Mouse (Mus musculus): ENCODE measurements at regions not wholly inside any gene's neighbourhood (a gene's known extent, or its start where the extent isn't known, plus 50 kb on each side); places are given as distances from the start of the nearest gene placed in this dataset.

DNA sequence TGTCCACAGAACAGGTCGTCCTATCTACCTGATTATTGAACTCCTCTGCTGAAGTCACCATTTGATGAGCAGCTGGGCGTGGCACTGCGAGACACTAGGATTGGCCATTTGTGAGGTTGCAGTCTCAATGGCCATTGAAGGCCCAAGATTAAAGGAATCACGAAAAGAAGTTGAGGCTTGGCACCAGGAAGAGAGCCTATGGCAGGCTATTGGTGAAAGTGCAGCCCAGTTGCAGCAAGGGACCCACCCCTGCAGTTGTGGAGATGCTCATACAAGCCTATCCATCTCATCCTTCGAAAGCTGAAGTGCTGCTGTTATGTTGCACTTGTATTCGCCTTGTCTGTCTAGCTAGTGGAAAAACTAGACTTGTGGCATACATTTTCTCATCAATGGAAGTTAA is 96.5 kb upstream of the Ccn6 start:
- no peak overlapping the region for H3K4me3 ChIP-seq (ENCODE audit: control insufficient read depth in 1 of 2, insufficient read depth in 1 of 2, low read depth in 2 of 2, low read length in 2 of 2)
- no peaks in the 10 kb centered on the region for H3K79me2 ChIP-seq (ENCODE audit: control insufficient read depth, insufficient read depth, low read length, poor library complexity)
- no peak overlapping the region for H3K9ac ChIP-seq (ENCODE audit: control insufficient read depth, low read depth, low read length, poor library complexity, severe bottlenecking)
- no peak overlapping the region for H3K27ac ChIP-seq (ENCODE audit: control insufficient read depth, low read depth, low read length)
- H3K4me1 ChIP-seq (ENCODE audit: control insufficient read depth in 1 of 2, insufficient read depth in 2 of 2, low read length in 2 of 2), result no peaks in the 10 kb centered on the region
- H3K9me3 ChIP-seq (replicated peaks; ENCODE audit: insufficient read depth, low read length), result no peaks in the 10 kb centered on the region
- H3K27me3 ChIP-seq (ENCODE audit: control insufficient read depth in 1 of 2, insufficient read depth in 2 of 2, low read length in 2 of 2), result no peaks in the 10 kb centered on the region
- no peak for TF ChIP-seq UBTF (IDR thresholded peaks at IDR 0.05; ENCODE audit: borderline replicate concordance, insufficient read depth, low read depth, low read length)
- TF ChIP-seq ETS1 (IDR thresholded peaks at IDR 0.05; ENCODE audit: low read depth, low read length), result no peak
- no peak for TF ChIP-seq USF1 (IDR thresholded peaks at IDR 0.05; ENCODE audit: low read depth, low read length)
- TF ChIP-seq ELF1 (IDR thresholded peaks at IDR 0.05; ENCODE audit: low read depth, low read length), result no peak
- H3K36me3 ChIP-seq (ENCODE audit: control insufficient read depth in 1 of 2, insufficient read depth in 2 of 2, low read length in 2 of 2), result no peaks in the 10 kb centered on the region
- no peak for DNase-seq (ENCODE audit: low read depth, low spot score)

DNA sequence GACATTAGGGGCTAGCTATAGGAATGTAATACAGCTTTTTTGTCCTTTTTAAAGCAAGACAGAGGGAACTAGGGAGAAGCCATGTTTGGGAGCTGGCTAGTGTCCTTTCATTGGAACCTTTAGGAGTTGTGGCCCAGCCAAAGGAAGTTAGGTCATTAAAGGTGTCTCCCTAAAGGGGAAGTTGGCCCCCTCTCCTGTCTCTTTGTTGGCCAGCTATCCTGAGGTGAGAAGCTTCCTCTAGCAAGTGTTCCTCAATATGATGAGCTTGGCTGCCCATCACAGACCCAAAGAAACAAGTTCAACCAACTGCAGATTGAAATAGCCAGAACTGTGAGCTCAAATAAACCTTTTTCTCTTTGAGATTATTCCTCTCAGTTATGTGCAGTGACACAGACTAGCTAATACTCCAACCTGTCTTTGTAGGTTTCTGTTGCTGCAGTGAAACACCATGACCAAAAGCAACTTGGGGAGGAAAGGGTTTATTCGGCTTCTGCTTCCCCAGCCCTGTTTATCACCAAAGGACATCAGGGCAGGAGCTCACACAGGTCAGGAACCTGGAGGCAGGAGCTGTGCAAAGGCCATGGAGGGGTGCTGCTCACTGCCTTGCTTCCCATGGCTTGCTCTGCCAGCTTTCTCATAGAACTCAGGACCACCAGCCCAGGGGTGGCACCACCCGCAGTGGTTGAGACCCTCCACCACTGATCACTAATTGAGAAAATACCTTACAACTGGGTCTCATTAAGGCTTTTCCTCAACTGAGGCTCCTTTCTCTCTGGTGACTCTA is 94.0 kb upstream of the Ccn6 start:
- Histone ChIP-seq H3K9ac (ENCODE audit: control insufficient read depth, low read depth, low read length, poor library complexity, severe bottlenecking) (no peak overlapping the region), H3K36me3 (ENCODE audit: control insufficient read depth in 1 of 2, insufficient read depth in 2 of 2, low read length in 2 of 2) (no peaks in the 10 kb centered on the region), H3K9me3 (replicated peaks; ENCODE audit: insufficient read depth, low read length) (no peaks in the 10 kb centered on the region), H3K79me2 (ENCODE audit: control insufficient read depth, insufficient read depth, low read length, poor library complexity) (no peaks in the 10 kb centered on the region), H3K27me3 (ENCODE audit: control insufficient read depth in 1 of 2, insufficient read depth in 2 of 2, low read length in 2 of 2) (no peaks in the 10 kb centered on the region), H3K27ac (ENCODE audit: control insufficient read depth, low read depth, low read length) (no peak overlapping the region), H3K4me3 (ENCODE audit: control insufficient read depth in 1 of 2, insufficient read depth in 1 of 2, low read depth in 2 of 2, low read length in 2 of 2) (no peak overlapping the region), H3K4me1 (ENCODE audit: control insufficient read depth in 1 of 2, insufficient read depth in 2 of 2, low read length in 2 of 2) (no peaks in the 10 kb centered on the region)
- TF ChIP-seq ELF1 (IDR thresholded peaks at IDR 0.05; ENCODE audit: low read depth, low read length), result no peak
- no peak for DNase-seq (ENCODE audit: low read depth, low spot score)

DNA sequence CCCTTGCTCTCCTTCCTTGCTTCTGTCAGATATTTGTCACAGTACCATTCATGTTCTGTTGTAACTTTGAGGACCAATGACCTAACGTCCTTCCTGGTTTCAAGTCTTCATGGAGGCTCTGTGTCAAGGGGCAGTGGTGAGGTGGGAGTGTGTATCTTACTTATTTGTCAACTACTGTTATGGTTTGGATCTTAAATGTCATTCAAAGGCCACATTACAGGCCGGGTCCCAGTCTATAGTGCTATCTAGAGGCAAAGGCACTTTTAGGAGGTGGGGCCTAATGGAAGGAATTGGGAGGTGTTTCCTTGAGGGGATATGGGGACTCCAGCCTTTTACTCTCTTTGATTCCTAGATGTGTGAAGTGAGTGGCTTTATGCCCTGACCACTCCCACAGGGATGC is 91.0 kb upstream of the Ccn6 start:
- TF ChIP-seq USF1 (IDR thresholded peaks at IDR 0.05; ENCODE audit: low read depth, low read length), result no peak
- no peak for TF ChIP-seq GATA1 (IDR thresholded peaks at IDR 0.05; ENCODE audit: low read depth, low read length)
- no peak for TF ChIP-seq KAT2A (conservative IDR thresholded peaks at IDR 0.05; ENCODE audit: low read depth, low read length)
- TF ChIP-seq ZMIZ1 (IDR thresholded peaks at IDR 0.05; ENCODE audit: low read depth, low read length), result no peak
- TF ChIP-seq RCOR1 (IDR thresholded peaks at IDR 0.05; ENCODE audit: low read depth, low read length), result no peak
- no peak for TF ChIP-seq E2F4 (IDR thresholded peaks at IDR 0.05; ENCODE audit: borderline replicate concordance, low read depth, low read length)
- no peak for TF ChIP-seq MXI1 (IDR thresholded peaks at IDR 0.05; ENCODE audit: low read depth, low read length)
- TF ChIP-seq MEF2A (IDR thresholded peaks at IDR 0.05; ENCODE audit: extremely low read depth, insufficient replicate concordance, low read depth, low read length, poor library complexity, severe bottlenecking), result no peak
- TF ChIP-seq ETS1 (IDR thresholded peaks at IDR 0.05; ENCODE audit: low read depth, low read length), result no peak
- no peak for TF ChIP-seq BHLHE40 (IDR thresholded peaks at IDR 0.05; ENCODE audit: borderline replicate concordance, low read depth, low read length)
- no peak for TF ChIP-seq EP300 (IDR thresholded peaks at IDR 0.05; ENCODE audit: low read depth in 1 of 2, low read length in 2 of 2)
- TF ChIP-seq POLR2AphosphoS2 (IDR thresholded peaks at IDR 0.05; ENCODE audit: low read length), result no peak
- no peak for TF ChIP-seq HCFC1 (IDR thresholded peaks at IDR 0.05; ENCODE audit: low read depth, low read length)
- no peak for TF ChIP-seq NELFE (IDR thresholded peaks at IDR 0.05; ENCODE audit: low read depth, low read length)
- TF ChIP-seq ZKSCAN1 (IDR thresholded peaks at IDR 0.05; ENCODE audit: low read depth, low read length), result no peak
- TF ChIP-seq NRF1 (IDR thresholded peaks at IDR 0.05; ENCODE audit: insufficient read depth, low read depth, low read length, poor library complexity, severe bottlenecking), result no peak
- TF ChIP-seq POLR2AphosphoS5 (IDR thresholded peaks at IDR 0.05; ENCODE audit: borderline replicate concordance, low read depth, low read length), result no peak
- Histone ChIP-seq H3K36me3 (ENCODE audit: control insufficient read depth in 1 of 2, insufficient read depth in 2 of 2, low read length in 2 of 2) (no peaks in the 10 kb centered on the region), H3K27me3 (ENCODE audit: control insufficient read depth in 1 of 2, insufficient read depth in 2 of 2, low read length in 2 of 2) (no peaks in the 10 kb centered on the region), H3K79me2 (ENCODE audit: control insufficient read depth, insufficient read depth, low read length, poor library complexity) (no peaks in the 10 kb centered on the region), H3K4me3 (ENCODE audit: control insufficient read depth in 1 of 2, insufficient read depth in 1 of 2, low read depth in 2 of 2, low read length in 2 of 2) (no peak overlapping the region), H3K27ac (ENCODE audit: control insufficient read depth, low read depth, low read length) (no peak overlapping the region), H3K4me1 (ENCODE audit: control insufficient read depth in 1 of 2, insufficient read depth in 2 of 2, low read length in 2 of 2) (no peaks in the 10 kb centered on the region), H3K9ac (ENCODE audit: control insufficient read depth, low read depth, low read length, poor library complexity, severe bottlenecking) (no peak overlapping the region), H3K9me3 (replicated peaks; ENCODE audit: insufficient read depth, low read length) (no peaks in the 10 kb centered on the region)
- DNase-seq (ENCODE audit: low read depth, low spot score), result no peak

All from MEL (cell line).